Mouse (Mus musculus): ENCODE measurements around the gene Sspo.

The Sspo gene

GRCm38 (mm10) chr6:48435706-48436349, 12.2 kb upstream of the Sspo start:
- no peak for DNase-seq (ENCODE audit: low spot score)

- DNase-seq (ENCODE audit: low spot score): no peak
Observed at GRCm38 (mm10) chr6:48437679-48438376, 10.2 kb upstream of the Sspo start.

GRCm38 (mm10) chr6:48438475-48439125, 9.4 kb upstream of the Sspo start:
- DNase-seq (ENCODE audit: low spot score): no peak

- no peak for DNase-seq (ENCODE audit: low spot score)
Observed at GRCm38 (mm10) chr6:48439654-48440053, 8.4 kb upstream of the Sspo start.

GRCm38 (mm10) chr6:48440306-48441014, 7.6 kb upstream of the Sspo start:
- DNase-seq (ENCODE audit: low spot score): no peak

GRCm38 (mm10) chr6:48443592-48444309, 4.3 kb upstream of the Sspo start:
- peak; percentile 91 for DNase-seq (ENCODE audit: low spot score)

GRCm38 (mm10) chr6:48444310-48445180, 3.5 kb upstream of the Sspo start:
- DNase-seq (ENCODE audit: low spot score): peak; percentile 75

GRCm38 (mm10) chr6:48445181-48446101, 2.6 kb upstream of the Sspo start, which contains the start of gene Zfp467:
Gene Zfp467 (minus strand): TSS chr6:48445825.
- peak; percentile 46 for DNase-seq (ENCODE audit: low spot score)

GRCm38 (mm10) chr6:48446256-48446655, 1.8 kb upstream of the Sspo start:
- no peak for DNase-seq (ENCODE audit: low spot score)

GRCm38 (mm10) chr6:48446896-48447295, 1.1 kb upstream of the Sspo start:
- DNase-seq (ENCODE audit: low spot score): no peak

- DNase-seq (ENCODE audit: low spot score): no peak
Observed at GRCm38 (mm10) chr6:48448527-48448926, 498 bp downstream of the Sspo start.

- DNase-seq (ENCODE audit: low spot score): no peak
Observed at GRCm38 (mm10) chr6:48452151-48452550, 4.1 kb downstream of the Sspo start.

- no peak for DNase-seq (ENCODE audit: low spot score)
Observed at GRCm38 (mm10) chr6:48452771-48453170, 4.7 kb downstream of the Sspo start.

- peak; percentile 21 for DNase-seq (ENCODE audit: low spot score)
Observed at GRCm38 (mm10) chr6:48464966-48465679, 17.1 kb downstream of the Sspo start.

- no peak for DNase-seq (ENCODE audit: low spot score)
Observed at GRCm38 (mm10) chr6:48466715-48467114, 18.7 kb downstream of the Sspo start.

- DNase-seq (ENCODE audit: low spot score): no peak
Observed at GRCm38 (mm10) chr6:48467490-48467889, 19.5 kb downstream of the Sspo start.

- no peak for DNase-seq (ENCODE audit: low spot score)
Observed at GRCm38 (mm10) chr6:48470739-48471138, 22.7 kb downstream of the Sspo start.

- peak; percentile 46 for DNase-seq (ENCODE audit: low spot score)
Observed at GRCm38 (mm10) chr6:48478446-48478845, 30.4 kb downstream of the Sspo start.

- DNase-seq (ENCODE audit: low spot score): no peak
Observed at GRCm38 (mm10) chr6:48482501-48482900, 34.5 kb downstream of the Sspo start.
